Mouse (Mus musculus) urinary bladder, postnatal 10 days (tissue): ENCODE data around the gene Aff1.

Source experiments
- DNase-seq: peaks from one replicate; pipeline ENCODE4 v3.0.0; 2022; ENCODE audit warnings: low spot score

The Aff1 gene

GRCm38 (mm10) chr5:103726281-103726938 lies 34.2 kb downstream of the Aff1 start:
- no peak for DNase-seq

DNA sequence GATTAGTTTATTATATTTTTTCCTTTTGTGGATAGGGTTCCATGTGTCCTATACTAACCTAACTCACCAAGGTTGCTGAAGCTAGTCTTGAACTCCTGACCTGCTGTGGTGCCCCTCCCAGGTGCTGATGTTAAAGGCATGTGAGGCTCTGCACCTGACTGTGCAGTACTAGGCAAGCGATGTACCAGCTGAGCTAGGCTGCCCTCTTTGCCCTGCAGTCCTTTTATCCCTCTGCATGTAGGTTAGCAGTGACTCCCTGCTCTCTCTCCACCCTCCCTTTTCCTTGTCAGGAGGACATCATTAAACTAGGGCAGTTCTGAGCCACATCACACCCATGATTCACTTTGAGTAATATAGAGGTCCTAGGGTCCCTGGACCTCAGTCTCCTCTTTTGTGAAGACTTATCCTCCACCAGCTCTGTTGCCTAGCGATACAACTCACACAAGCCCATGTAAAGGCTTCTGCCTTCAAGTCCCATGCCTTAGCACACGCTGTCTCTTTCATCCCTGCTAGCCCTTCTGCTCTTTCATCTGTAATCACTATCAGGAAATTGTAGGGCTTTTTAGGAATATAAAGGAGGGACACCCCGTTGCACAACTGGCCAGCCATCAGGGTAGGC lies 35.7 kb downstream of the Aff1 start:
- DNase-seq, result no peak

GRCm38 (mm10) chr5:103729225-103729624 lies 37.1 kb downstream of the Aff1 start:
- no peak for DNase-seq

DNA sequence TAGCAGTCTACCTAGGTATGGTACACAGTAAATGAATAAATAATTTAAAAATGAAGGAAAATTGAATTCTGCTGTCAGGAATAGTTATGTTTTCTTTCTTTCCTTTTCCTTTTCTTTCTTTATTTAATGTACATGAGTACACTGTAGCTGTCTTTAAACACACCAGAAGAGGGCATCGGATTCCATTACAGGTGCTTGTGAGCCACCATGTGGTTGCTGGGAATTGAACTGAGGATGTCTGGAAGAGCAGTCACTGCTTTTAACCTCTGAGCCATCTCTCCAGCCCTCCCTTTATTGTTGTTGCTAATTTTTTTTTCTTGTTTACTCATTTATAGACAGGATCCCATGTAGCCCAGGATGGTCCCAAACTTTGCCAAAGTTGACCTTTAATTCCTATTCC lies 38.0 kb downstream of the Aff1 start:
- DNase-seq, result no peak

DNA sequence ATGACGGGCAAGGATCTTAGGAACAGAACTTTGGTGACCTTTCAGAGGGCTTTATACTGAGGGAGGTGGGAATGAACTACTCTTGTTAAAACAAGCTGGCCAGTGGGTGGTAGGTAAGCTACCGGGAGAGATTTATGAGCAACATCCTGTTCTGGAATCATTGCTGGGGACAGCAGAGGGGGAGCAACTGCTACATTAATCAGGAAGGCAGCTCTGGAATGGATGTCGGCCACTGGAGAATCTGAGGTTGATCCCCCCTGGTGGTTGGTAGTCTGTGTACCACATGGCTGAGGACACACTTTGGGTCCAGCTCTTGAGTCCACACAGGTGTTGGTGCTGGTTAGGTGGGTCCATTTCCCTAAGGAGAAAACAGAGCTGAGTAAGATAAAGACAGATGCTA lies 38.6 kb downstream of the Aff1 start:
- DNase-seq, result no peak

DNA sequence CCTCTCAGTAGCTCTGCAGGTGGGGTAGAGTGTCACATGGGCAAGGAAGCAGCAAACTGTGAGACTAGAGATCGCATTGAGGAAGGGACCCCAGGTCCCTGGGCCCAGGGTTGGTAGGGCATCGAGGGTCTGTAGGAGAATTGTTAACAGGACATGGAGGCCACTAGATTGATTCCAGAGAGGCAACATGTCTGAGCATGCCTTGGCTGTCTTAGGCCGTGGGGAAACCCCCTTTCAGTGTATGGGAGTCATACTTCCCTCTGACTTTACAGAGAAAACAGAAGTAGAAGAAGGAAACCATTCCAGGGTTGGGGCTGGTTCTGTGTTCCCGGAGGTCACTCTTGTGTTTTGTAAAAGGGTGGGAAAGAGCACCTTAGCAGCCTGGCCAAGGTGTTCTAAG lies 40.4 kb downstream of the Aff1 start:
- no peak for DNase-seq

GRCm38 (mm10) chr5:103735411-103736112 lies 43.4 kb downstream of the Aff1 start:
- no peak for DNase-seq

DNA sequence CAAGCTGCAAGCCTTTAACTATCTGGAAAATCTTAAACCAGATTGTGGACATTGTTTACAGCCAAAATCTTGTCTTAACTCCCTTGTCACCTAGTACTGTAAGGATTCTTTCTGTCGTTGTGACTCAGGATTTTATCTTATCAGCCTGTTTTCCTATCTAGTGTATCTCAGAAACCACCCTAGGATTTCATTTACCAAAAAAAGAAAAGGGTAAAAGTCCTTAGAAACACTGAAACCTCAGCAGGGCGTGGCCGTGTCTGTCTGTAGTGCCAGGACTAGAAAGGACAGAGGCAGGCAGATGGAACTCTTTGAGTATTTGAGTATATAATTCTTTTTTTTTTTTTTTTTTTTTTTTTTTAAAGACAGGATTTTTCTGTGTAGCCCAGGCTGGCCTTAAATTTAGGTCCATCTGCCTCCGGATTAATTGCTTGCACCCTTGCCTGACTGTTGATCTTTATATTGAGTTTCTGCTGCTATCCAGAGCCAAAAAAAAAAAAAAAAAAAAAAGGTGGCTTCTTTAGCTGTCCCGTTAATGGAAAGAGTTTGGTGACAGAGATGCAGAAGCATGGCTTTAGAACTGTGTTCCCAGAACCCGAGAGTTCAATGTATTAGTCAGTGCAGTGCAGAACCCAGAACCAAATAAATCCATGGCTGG lies 44.5 kb downstream of the Aff1 start:
- no peak for DNase-seq

DNA sequence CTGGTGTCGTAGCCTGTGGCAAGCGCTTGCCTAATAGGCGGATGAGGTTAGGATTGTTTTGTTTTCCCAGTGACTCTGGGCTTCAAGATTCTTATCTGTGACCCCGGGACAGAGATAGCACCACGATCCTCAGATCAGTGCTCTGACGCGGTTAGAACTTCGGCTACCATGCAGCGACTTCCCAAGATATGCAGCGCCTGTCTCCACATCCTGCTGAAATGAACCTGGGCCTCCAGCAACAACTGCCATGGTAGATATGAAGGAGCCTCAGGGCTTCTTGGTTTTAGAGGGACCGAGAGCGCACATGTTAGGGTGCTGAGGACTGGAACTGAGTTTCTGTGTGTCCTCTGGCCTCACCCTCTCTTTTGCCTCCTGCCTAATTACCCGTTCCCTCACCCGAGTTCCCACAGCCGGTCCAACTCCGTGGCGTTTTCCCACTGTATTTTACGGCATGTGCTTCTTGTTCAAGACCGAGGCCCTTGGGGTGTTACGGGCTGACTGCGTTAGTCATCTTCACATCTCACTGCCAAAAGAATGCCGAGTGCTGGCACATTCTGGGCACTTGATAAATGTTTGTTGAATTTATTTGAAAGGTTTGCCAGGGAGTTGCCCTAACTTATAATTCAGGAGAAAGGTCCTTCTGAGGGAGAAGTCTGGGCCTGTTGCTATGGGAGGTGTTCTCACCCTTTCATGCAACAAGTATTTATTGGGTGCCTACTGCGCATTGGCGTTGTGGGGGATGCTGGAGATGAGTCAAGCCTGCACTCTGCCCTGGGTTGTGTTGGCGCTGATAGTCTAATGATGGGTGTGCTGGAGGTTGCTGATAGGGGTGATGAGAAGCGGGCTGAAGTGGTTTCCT lies 45.3 kb downstream of the Aff1 start:
- no peak for DNase-seq

DNA sequence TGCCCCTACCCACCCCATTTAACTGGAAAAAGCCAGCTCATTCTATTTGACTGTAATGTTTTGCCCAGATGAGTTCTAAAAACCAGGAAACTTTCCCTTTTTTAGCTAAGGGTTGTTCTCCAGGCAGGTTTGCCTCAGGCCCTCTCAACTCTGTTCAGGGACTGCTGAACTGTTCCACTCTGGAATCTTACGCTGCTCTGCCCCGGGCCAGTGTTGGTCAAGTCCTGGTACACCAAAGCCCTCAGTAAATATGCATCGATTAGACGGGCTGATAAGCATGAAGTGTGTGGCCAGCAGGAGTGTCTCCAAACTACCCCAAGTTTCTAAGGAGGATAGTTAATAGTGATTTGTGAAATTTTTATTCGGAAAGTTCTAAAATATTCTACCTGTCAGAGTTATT lies 46.3 kb downstream of the Aff1 start:
- no peak for DNase-seq

DNA sequence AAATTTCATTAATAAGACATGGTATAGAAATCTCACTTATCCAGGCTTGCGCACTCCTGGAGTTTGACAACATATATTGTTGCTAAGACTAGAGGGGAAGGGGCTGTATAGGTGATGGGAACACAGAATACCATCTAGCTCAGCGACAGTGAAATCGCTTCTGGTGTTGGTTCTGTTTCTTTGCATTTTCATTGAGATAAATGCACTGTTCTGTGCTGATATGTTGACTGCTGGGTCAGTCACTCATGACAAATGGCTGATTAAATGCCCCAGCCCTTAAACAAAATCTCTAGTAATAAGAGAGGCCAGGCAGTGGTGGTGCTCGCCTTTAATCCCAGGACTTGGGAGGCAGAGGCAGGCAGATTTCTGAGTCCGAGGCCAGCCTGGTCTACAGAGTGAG lies 47.0 kb downstream of the Aff1 start:
- no peak for DNase-seq

GRCm38 (mm10) chr5:103740093-103740902 lies 48.1 kb downstream of the Aff1 start:
- no peak for DNase-seq

- no peak for DNase-seq
Observed at GRCm38 (mm10) chr5:103740903-103741246, 48.7 kb downstream of the Aff1 start.

DNA sequence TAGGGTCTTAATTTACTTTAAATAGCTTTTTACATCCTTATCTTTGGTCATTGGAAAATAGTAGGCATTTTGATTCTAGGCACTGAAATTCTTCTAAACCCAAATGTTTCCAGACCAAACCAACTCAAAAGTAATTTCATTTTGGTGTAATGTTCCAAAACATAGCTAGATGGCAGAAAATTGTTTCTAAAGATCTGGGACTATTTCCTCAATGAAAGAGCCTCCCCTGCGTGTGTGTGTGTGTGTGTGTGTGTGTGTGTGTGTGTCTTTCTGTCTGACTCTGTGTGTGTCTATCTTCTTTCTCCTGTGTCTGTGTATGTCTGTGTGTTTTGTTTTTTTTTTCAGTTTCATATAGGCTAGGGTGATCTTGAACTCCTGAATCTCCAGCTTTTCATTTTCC lies 49.3 kb downstream of the Aff1 start:
- DNase-seq, result no peak

DNA sequence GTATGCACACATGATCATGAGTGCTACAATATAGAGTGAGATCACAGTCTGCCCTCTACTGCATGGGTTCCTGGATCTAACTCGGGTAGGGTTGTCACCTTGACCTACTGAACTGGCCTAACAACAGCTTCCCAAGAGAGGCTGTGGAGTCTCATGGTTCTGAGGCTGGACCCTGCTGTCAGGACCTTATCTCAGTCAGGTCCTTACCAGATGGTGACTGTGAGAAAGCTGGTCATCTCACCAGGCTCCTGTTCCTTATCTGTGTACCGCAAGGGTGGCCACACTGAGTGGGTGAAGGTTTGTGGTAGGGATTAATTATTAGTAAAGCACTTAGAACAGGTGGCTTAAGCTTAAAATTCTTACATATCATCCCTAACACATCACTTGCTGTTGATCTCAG lies 49.8 kb downstream of the Aff1 start:
- no peak for DNase-seq

GRCm38 (mm10) chr5:103744531-103744930 lies 52.4 kb downstream of the Aff1 start:
- DNase-seq, result no peak

GRCm38 (mm10) chr5:103745635-103746034 lies 53.5 kb downstream of the Aff1 start:
- DNase-seq, result no peak

GRCm38 (mm10) chr5:103746561-103747085 lies 54.4 kb downstream of the Aff1 start:
- no peak for DNase-seq

DNA sequence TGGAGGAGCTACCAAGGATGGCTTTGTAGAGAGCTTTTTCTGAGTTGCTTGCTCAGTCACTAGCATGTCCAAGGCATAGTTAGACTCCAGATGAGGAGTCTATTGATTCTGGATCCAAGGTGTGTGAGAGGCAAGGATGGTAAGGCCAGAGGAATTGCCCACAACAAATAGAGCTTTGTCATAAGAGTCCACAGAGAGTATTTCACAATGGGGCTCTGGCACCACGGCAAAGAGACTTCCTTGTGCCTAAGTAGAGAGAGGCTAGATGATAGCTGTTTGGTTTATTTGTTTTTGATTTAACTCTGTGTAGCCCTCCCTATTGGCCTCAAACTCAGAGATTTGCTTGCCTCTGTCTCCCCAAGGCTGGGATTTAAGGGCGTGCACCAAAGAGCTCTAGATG lies 54.9 kb downstream of the Aff1 start:
- DNase-seq, result no peak

- no peak for DNase-seq
Observed at GRCm38 (mm10) chr5:103748343-103748742, 56.2 kb downstream of the Aff1 start.
